Mouse (Mus musculus) bone marrow, adult 2 months (tissue): Measurements from ENCODE around the gene Map3k12. TPM values are rescaled to one million over a fixed set of nuclear protein-coding genes. Genes with fewer than 3 reads are reported as not detected.

Experiments used
- H3K27ac ChIP-seq: fragments of 200-500 bp; 2 replicates; pipeline ENCODE4 v1.5.1; 2012; ENCODE audit warnings: low read depth, mild to moderate bottlenecking, control low read depth, inconsistent platforms, low read length; ENCODE audit not compliant: control insufficient read depth, poor library complexity, insufficient read depth
- H3K4me1 ChIP-seq: fragments of 200-500 bp; 2 replicates; pipeline ENCODE4 v1.6.1; 2011; ENCODE audit warnings: low read length; ENCODE audit not compliant: control insufficient read depth, insufficient read depth
- H3K4me3 ChIP-seq: fragments of 200-500 bp; replicated peaks from 2 replicates; pipeline ENCODE3; 2011; ENCODE audit warnings: mild to moderate bottlenecking, low read depth, low read length, control low read depth; ENCODE audit not compliant: control insufficient read depth
- CTCF ChIP-seq: fragments of 200-500 bp; IDR thresholded peaks from 2 replicates; pipeline ENCODE4 v1.5.1; 2011; ENCODE audit warnings: low read length, control low read depth; ENCODE audit not compliant: control insufficient read depth, insufficient read depth
- POLR2A ChIP-seq: fragments of 200-500 bp; IDR thresholded peaks from 2 replicates; pipeline ENCODE4 v1.6.1; 2011; ENCODE audit warnings: low read depth, mild to moderate bottlenecking, control low read depth, low read length, borderline replicate concordance; ENCODE audit not compliant: control insufficient read depth
- WGBS: fragments of 180-500 bp; shearing (Covaris S2); methylation state at CpG from one replicate; pipeline ENCODE4 v1.1.7; 2018; 5-methylcytosine and 5-hydroxymethylcytosine counted together
- polyA plus RNA-seq: library from polyadenylated mRNA; stranded (reverse); fragments of >200 nt; gene quantifications from 2 replicates; pipeline ENCODE4 v1.2.4, GENCODE M21; 2011; ENCODE audit warnings: low replicate concordance; ENCODE audit not compliant: missing spikeins, insufficient read depth, insufficient read length

Gene Map3k12
- polyA plus RNA-seq, 1 experiment: 3.1 TPM

GRCm38 (mm10) chr15:102468675-102469370 is 48.0 kb downstream of the Map3k12 start:
- TF ChIP-seq CTCF (no peak), POLR2A (no peak)
- H3K27ac ChIP-seq: no peak overlapping the region
- H3K4me1 ChIP-seq: no peaks in the 10 kb centered on the region
- WGBS: 93% methylated on average over 9 of the region's 9 CpGs
- H3K4me3 ChIP-seq: no peak overlapping the region

- H3K4me1 ChIP-seq: no peaks in the 10 kb centered on the region; the same call in 1 of the 2 replicates
- H3K4me3 ChIP-seq: no peak overlapping the region
- no peak for TF ChIP-seq CTCF
- no peak overlapping the region for H3K27ac ChIP-seq
Measured at GRCm38 (mm10) chr15:102463666-102464065, 53.2 kb downstream of the Map3k12 start.

GRCm38 (mm10) chr15:102461430-102462075 is 55.3 kb downstream of the Map3k12 start:
- 63% methylated on average over 9 of the region's 9 CpGs for WGBS
- H3K4me1 ChIP-seq: peaks cover 2% of the 10 kb centered on the region
- peak overlapping the region; percentile 53; the same call in 1 of the 2 replicates for H3K27ac ChIP-seq
- TF ChIP-seq CTCF (no peak), POLR2A (no peak)
- peak overlapping the region; percentile 51 for H3K4me3 ChIP-seq

GRCm38 (mm10) chr15:102460971-102461370 is 55.9 kb downstream of the Map3k12 start:
- H3K4me3 ChIP-seq: peak overlapping the region; percentile 67
- peak overlapping the region; percentile 53; the same call in 1 of the 2 replicates for H3K27ac ChIP-seq
- peaks cover 2% of the 10 kb centered on the region for H3K4me1 ChIP-seq
- TF ChIP-seq POLR2A: no peak
- no peak for TF ChIP-seq CTCF
- WGBS: 6% methylated on average over 4 of the region's 4 CpGs

- TF ChIP-seq POLR2A: no peak
- no peak for TF ChIP-seq CTCF
- peak overlapping the region; percentile 49 for H3K27ac ChIP-seq
- H3K4me3 ChIP-seq: peak overlapping the region; percentile 67
- peaks cover 2% of the 10 kb centered on the region for H3K4me1 ChIP-seq
- 37% methylated on average over 12 of the region's 12 CpGs for WGBS
Measured at GRCm38 (mm10) chr15:102460409-102460808, 56.5 kb downstream of the Map3k12 start.

- Histone ChIP-seq H3K27ac (peak overlapping the region; percentile 54), H3K4me3 (peak overlapping the region; percentile 67), H3K4me1 (peaks cover 2% of the 10 kb centered on the region)
- TF ChIP-seq POLR2A (no peak), CTCF (no peak)
- 2% methylated on average over 5 of the region's 5 CpGs for WGBS
Measured at GRCm38 (mm10) chr15:102459847-102460246, 57.0 kb downstream of the Map3k12 start.

- TF ChIP-seq POLR2A (no peak), CTCF (no peak)
- H3K4me1 ChIP-seq: peaks cover 2% of the 10 kb centered on the region
- peak overlapping the region; percentile 72 for H3K4me3 ChIP-seq
- 13% methylated on average over 6 of the region's 6 CpGs for WGBS
- H3K27ac ChIP-seq: peak overlapping the region; percentile 54
Measured at GRCm38 (mm10) chr15:102459381-102459780, 57.5 kb downstream of the Map3k12 start.

GRCm38 (mm10) chr15:102458904-102459317 is 58.0 kb downstream of the Map3k12 start, which contains the start of gene Prr13:
Prr13 (plus strand) TSS chr15:102459028.
- H3K4me3 ChIP-seq: peak within 1 kb of the TSS; percentile 72
- under 1% methylated on average over 19 of the region's 19 CpGs for WGBS
- TF ChIP-seq CTCF (peak; percentile 51; the same call in 1 of the 2 replicates), POLR2A (peak; percentile 27; the same call in 1 of the 2 replicates)
- H3K27ac ChIP-seq: peak within 1 kb of the TSS; percentile 83
- H3K4me1 ChIP-seq: peaks cover 2% of the 10 kb centered on the region
